Mouse (Mus musculus) olfactory bulb, adult 2 months (tissue): ENCODE measurements around the gene Scfd2.

Experiments used
- CTCF ChIP-seq: fragments of 200-500 bp; IDR thresholded peaks from 2 replicates; pipeline ENCODE4 v1.5.1; 2012; ENCODE audit warnings: low read depth, mild to moderate bottlenecking, low read length, moderate library complexity; ENCODE audit not compliant: insufficient read depth
- POLR2A ChIP-seq: fragments of 200-500 bp; IDR thresholded peaks from 2 replicates; pipeline ENCODE4 v1.6.1; 2012; ENCODE audit warnings: mild to moderate bottlenecking, low read depth, low read length, moderate library complexity; ENCODE audit not compliant: insufficient read depth

GRCm38 (mm10) chr5:74190161-74190491 is 341.4 kb downstream of the Scfd2 start:
- TF ChIP-seq CTCF: no peak
- TF ChIP-seq POLR2A: no peak
